Mouse (Mus musculus): ENCODE results near the gene Rmnd5b.
"Not testable (repeated sequence)": the region's sequence is repeated elsewhere in the genome, so short reads cannot be mapped to it uniquely, and the experiment has no call there.

The Rmnd5b gene

DNA sequence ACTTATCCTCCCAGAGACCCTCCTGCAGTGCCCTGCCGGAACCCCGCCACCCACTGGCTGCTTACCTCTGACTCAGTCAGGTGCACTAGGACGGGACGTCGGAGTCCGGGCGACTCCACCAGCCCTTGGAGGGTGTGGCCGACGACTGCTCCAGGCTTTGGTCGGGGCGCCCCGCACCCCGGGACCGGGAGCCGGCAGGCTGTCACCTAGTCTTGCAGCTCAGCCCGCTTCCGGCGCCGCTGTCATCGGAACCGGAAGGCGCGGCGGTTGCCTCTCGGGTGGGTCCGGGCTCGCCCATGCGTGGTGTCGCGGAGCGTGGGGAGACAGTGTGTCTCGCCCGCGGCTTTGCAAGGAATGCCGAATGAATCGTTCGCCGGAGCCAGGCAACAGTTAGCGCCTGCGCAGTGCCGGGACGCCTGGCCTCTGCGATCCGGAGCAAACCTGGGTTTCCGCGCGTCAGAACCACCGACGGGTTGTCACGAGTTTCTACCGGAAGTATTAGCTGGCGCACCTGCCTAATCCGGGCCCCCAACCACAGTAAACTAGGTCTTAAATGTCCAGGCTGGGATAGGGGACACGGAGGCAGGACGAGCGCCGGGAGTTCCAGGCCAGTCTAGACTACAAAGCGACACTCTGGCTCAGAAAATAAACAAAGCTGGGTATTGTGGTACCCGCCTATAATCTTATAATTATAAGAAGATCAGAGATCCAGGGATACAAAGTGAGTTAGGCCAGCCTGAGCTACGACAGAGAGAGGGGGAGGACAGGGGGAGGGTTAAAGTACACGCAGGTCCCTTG lies at the start of gene Rmnd5b:
Gene Rmnd5b, minus strand, starts transcription at position 372 of the 798 bp plus-strand sequence.
- DNase-seq (ENCODE audit: low read depth), result peak; percentile 93

DNA sequence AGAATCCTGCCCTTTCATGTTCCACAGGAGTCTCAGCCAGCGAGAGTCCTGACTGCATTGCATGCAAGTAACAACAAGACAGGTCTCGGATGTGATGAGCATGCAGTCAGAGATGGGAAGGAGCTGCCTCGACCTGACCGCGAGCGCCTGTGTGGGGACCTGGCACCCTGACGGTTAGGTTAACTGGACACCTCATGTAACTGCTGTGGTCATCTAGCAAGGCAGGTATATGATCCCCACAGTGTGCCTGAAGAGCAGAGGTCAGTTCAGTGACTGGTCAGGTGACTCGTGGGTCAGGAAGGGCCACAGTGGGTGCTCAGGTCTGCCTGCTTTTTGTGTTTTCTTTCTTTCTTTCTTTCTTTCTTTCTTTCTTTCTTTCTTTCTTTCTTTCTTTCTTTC lies 46.3 kb upstream of the Rmnd5b start:
- DNase-seq (ENCODE audit: low read depth), result no peak

GRCm38 (mm10) chr11:51681324-51681975 lies 45.8 kb upstream of the Rmnd5b start:
- DNase-seq (ENCODE audit: low read depth), result peak; percentile 94

DNA sequence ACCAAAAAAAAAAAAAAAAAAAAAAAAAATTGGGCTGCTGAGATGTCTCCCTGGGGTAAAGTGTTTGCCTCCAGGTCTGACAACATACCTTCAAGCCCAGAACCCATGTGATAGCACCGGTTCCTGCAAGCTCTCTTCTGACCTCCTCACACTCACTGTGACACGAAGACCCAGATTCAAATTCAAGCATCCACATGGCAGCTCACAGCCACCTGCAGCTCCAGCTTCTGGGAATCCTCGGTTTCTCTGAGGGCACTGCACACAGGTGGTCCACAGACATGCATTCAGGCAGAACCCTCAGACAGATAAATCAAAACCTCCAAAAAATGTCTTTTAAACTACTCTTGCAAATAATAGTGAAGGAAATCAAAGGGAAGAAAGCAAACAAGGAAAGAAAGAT lies 43.8 kb upstream of the Rmnd5b start:
- DNase-seq (ENCODE audit: low read depth), result no peak

GRCm38 (mm10) chr11:51677737-51678418 lies 42.2 kb upstream of the Rmnd5b start:
- no peak for DNase-seq (ENCODE audit: low read depth)

DNA sequence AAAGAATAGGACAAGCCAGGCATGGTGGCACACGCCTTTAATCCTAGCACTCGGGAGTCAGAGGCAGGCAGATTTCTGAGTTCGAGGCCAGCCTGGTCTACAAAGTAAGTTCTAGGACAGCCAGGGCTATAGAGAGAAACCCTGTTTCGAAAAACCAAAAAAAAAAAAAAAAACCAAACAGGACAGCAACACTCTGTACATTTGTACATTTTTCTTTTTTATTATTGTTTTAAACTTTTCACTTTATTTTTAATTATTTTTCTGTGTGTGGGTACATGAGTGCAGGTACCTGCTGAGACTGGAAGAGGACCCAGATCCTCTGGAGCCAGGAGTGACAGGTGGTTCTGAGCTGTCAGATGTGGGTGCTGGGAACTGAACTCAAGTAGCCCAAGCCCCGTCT lies 39.7 kb upstream of the Rmnd5b start:
- no peak for DNase-seq (ENCODE audit: low read depth)

DNA sequence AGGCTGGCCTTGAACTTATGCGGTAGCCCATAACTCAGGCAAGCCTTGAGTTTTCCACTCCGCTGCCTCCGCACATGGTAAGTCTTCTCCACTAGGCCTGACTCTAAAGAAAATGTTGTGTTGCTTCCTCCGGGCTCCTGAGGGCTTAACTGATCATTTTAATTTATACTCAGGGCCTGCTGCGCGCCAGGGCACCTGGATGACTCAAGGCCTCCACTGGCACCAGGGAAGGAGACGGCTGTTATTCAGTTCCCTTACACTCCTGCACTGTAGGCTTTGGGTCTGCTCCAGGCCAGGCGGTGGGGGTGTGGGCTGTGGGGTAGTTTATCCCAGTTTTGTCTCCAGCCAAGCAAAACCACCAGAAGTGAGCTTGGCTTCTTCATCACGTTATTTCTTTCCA lies 37.6 kb upstream of the Rmnd5b start:
- DNase-seq (ENCODE audit: low read depth), result no peak

DNA sequence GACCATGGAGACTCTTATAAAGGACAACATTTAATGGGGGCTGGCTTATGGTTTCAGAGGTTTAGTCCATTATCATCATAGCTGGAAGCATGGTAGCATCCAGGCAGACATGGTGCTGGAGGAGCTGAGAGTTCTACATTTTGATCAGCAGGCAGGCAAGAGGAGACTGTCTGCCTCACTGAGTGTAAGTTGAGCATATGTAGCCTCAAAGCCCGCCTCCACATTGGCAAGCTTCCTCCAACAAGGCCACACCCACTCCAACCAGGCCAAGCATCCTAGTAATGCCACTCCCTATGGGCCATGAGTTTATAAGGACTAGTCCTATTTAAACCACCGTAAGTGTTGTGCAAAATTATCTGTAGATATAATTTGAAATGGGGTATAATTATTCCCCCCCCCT lies 35.7 kb upstream of the Rmnd5b start:
- DNase-seq (ENCODE audit: low read depth), result no peak

- no peak for DNase-seq (ENCODE audit: low read depth)
Measured at GRCm38 (mm10) chr11:51670846-51671245, 35.1 kb upstream of the Rmnd5b start.

DNA sequence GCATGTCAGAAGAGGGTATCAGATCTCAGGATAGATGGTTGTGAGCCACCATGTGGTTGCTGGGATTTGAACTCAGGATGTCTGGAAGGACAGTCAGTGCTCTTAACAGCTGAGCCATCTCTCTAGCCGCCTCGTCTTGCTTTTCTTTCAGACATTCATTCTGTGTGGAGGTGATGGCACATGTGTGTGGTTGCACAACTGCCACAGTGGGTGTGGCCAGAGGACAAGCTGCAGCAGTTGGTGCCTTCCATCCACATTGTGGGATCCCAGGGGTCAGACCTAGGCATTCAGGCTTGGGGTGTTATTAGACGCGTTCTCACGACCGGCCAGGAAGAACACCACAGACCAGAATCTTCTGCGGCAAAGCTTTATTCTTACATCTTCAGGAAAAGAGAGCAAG lies 29.1 kb upstream of the Rmnd5b start:
- DNase-seq (ENCODE audit: low read depth), result not testable (repeated sequence)

DNA sequence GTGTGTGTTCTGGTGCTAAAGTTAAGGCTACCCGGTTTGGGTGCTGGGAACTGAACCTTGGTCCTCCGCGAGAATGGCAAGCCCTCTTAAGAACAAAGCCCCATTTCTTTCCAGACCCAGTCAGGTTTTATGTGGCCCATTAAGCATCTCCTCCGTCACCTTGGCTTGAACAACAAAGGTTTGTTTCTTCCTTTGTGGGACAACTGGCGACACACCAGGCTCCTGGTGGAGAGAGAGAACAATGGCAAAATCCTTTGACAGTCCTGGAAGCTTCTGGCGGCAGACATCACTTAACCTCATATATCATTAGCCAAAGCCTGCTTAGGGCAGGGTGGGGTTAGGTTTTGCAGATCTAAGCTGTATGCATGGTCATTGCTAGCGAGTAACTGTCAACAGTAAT lies 26.9 kb upstream of the Rmnd5b start:
- no peak for DNase-seq (ENCODE audit: low read depth)

DNA sequence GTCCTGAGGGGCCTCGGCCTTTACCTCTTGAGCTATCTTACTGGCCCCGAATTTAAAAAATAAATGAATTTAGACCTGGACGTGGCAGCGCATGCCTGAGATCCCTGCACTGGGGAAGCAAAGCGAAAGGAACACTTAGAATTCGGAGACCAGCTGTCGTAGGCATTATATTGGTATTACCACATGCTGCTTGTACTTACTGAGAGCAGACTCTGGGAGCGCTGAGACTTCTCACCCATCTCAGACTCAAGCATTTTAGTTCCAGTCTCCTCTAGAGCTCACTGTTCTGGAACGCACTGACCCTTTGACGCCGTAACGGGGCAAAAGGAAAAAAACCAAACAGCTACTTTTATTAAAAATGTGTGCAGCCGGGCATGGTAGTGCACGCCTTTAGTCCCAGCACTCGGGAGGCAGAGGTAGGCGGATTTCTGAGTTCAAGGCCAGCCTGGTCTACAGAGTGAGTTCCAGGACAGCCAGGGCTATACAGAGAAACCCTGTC lies 26.2 kb upstream of the Rmnd5b start:
- no peak for DNase-seq (ENCODE audit: low read depth)

DNA sequence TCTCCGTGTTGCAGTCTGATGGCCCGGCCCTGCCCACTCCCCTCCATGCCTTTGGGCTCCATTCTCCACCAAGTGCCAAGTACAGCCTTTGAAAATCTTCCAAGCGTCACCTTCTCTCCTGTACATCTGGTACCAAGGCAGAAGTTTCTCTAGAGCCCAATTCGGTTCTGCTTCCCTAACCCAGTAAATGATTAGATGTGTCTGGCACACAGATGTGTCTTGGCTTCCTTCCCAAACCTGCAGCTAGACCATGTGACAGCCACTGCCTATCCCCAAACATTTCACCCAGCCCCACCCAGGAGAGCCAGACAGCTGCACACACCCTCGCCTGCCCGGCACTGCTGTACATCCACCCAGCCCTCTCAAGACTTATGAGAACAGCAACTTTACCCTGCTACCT lies 23.0 kb upstream of the Rmnd5b start:
- no peak for DNase-seq (ENCODE audit: low read depth)

DNA sequence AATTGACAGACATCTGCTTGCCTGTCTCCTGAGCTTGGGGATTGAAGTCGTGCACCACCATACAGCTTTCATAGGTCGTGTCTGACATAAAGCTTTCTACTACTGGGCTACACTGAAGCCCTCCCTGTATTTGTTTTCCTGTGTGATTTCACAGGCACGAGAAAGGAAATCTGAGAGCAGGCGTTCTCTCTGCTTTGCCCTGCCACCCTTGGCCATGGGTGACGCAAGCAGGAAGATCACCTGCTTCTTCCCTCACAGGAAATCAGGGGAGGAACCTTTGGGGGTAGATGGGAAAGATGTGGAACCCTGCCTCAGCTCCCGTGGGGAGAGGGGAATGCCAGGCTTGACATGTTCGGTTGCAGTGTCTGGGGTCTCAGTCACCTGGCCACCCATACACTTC lies 22.6 kb upstream of the Rmnd5b start:
- no peak for DNase-seq (ENCODE audit: low read depth)

- DNase-seq (ENCODE audit: low read depth), result no peak
Measured at GRCm38 (mm10) chr11:51656798-51657521, 21.3 kb upstream of the Rmnd5b start.

GRCm38 (mm10) chr11:51654891-51655290 lies 19.2 kb upstream of the Rmnd5b start:
- DNase-seq (ENCODE audit: low read depth), result no peak

DNA sequence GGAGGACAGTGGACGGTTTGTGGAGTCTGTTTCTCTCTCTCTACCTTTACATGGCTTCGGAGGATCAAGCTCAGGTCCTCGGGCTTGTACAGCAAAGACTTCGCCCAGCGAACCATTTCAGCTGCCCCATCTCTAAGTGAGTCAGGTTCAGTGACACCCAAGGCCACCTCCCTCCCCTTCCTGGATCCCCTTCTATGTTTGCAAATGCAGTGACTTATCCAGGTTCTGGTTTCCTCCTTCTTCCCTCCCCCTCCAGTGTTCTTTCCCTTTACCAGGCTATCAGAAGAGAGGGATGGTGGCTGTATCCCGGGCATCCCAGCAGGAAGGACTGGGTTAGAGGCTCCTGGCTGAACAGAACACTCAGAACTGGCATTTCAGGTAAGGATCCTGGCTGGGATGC lies 18.0 kb upstream of the Rmnd5b start:
- no peak for DNase-seq (ENCODE audit: low read depth)

- no peak for DNase-seq (ENCODE audit: low read depth)
Measured at GRCm38 (mm10) chr11:51652889-51653418, 17.3 kb upstream of the Rmnd5b start.

GRCm38 (mm10) chr11:51650691-51651515 lies 15.2 kb upstream of the Rmnd5b start, which contains the start of the genes N4bp3 and D930048N14Rik:
N4bp3 (minus strand) TSS chr11:51650842.
D930048N14Rik (plus strand) TSS chr11:51650954.
- DNase-seq (ENCODE audit: low read depth), result peak; percentile 71

DNA sequence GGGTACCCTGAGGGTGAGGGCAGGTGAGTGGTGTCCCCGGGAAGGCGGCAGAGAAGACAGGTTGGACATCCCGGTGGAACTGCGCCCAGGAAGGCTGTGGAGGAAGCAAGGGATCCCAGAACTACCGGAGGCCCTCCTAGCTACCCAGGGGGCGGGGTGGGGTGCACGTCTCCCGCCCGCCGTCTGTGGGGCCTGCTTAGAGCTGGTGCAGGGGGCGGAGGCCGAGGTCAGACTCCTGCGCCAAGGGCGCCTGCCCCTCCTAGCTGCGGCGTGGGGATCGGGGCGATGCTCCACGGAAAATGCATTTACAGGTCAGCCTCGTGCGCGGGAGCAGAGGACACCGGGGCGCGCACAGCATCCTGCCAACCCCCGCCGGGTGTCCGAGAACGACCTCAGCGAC lies 14.6 kb upstream of the Rmnd5b start:
- no peak for DNase-seq (ENCODE audit: low read depth)

- peak; percentile 59 for DNase-seq (ENCODE audit: low read depth)
Measured at GRCm38 (mm10) chr11:51649889-51650199, 14.1 kb upstream of the Rmnd5b start.
